ENCODE assay signal across 8 mouse cellular contexts in the genomic region with DNA sequence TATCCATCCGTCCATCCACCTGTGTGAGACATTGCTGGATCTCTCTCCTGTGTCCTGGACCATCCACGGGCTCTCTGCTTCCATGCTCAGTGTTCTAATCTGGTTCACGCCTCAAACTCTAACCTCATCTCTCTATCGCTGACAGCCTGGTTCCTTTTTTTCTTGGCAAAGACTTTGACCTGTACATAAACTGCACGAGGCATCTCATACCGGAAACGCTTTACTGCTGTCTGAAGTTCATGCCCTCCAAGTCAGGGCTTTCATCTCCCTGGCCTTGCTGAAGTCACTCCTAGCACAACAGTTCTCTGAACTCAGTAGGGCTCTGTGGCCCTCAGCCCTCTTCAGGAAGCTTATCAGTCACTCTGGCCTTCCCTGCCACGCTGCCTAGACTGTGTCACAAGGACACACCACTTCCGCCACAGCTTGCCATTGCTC. TPM values are rescaled to one million over a fixed set of nuclear protein-coding genes. Genes with fewer than 3 reads are reported as not detected.
DNase-seq lines count a peak whose midpoint lies in the region; ATAC-seq and TF ChIP-seq lines count a peak whose summit lies in the region.

No protein-coding gene starts in this region.

- H3K36me3 ChIP-seq in E14TG2a.4 (ENCODE audit: insufficient read depth, low read length): peaks cover 7% of the 10 kb centered on the region; the same call in 1 of the 2 replicates
- H3K36me3 ChIP-seq in kidney, embryonic 14.5 days (ENCODE audit: control insufficient read depth, insufficient read depth, low read length): no peaks in the 10 kb centered on the region
- no peaks in the 10 kb centered on the region for H3K36me3 ChIP-seq in hindbrain, embryonic 13.5 days

- no peak overlapping the region for H3K4me2 ChIP-seq in kidney, embryonic 14.5 days (replicated peaks; ENCODE audit: low read depth, low read length)
- H3K4me2 ChIP-seq in hindbrain, embryonic 13.5 days: no peak overlapping the region

- peaks cover 73% of the 10 kb centered on the region for H3K4me1 ChIP-seq in E14TG2a.4 (replicated peaks; ENCODE audit: low read depth, low read length)
- H3K4me1 ChIP-seq in kidney, embryonic 14.5 days (ENCODE audit: control insufficient read depth, insufficient read depth, low read length): peaks cover 5% of the 10 kb centered on the region; the same call in 1 of the 2 replicates
- H3K4me1 ChIP-seq in hindbrain, embryonic 13.5 days (replicated peaks): 0 out of 2 replicates have a peak, but pooled peaks cover 3% of the 10 kb centered on the region

- no peak overlapping the region for H3K27ac ChIP-seq in kidney, embryonic 14.5 days (ENCODE audit: low read depth, low read length)
- H3K27ac ChIP-seq in hindbrain, embryonic 13.5 days: no peak overlapping the region

- 40% methylated on average over 9 of the region's 9 CpGs for WGBS in kidney, embryonic 14.5 days
- WGBS in hindbrain, embryonic 13.5 days: 66% methylated on average over 9 of the region's 9 CpGs

- H3K27me3 ChIP-seq in E14TG2a.4 (ENCODE audit: insufficient read depth, low read length): peaks cover 10% of the 10 kb centered on the region
- no peaks in the 10 kb centered on the region for H3K27me3 ChIP-seq in kidney, embryonic 14.5 days (ENCODE audit: control insufficient read depth, insufficient read depth, low read length)
- H3K27me3 ChIP-seq in hindbrain, embryonic 13.5 days: no peaks in the 10 kb centered on the region

- ATAC-seq in kidney, embryonic 14.5 days (ENCODE audit: low FRiP score, low TSS enrichment): peak; percentile 50; the same call in 1 of the 2 replicates
- peak; percentile 86 for ATAC-seq in megakaryocyte-erythroid progenitor cell, adult 5-6 weeks (replicated peaks; ENCODE audit: low FRiP score, low TSS enrichment, poor library complexity, severe bottlenecking)
- no peak for ATAC-seq in hindbrain, embryonic 13.5 days (ENCODE audit: low FRiP score)

- no peak for TF ChIP-seq CTCF in E14TG2a.4 (conservative IDR thresholded peaks at IDR 0.05; ENCODE audit: low read length)

- H3K9ac ChIP-seq in kidney, embryonic 14.5 days (ENCODE audit: low read depth, low read length): no peak overlapping the region
- H3K9ac ChIP-seq in hindbrain, embryonic 13.5 days: no peak overlapping the region

- H3K9me3 ChIP-seq in E14TG2a.4 (ENCODE audit: low read length): no peaks in the 10 kb centered on the region
- no peaks in the 10 kb centered on the region for H3K9me3 ChIP-seq in kidney, embryonic 14.5 days (ENCODE audit: control insufficient read depth, low read length)
- no peaks in the 10 kb centered on the region for H3K9me3 ChIP-seq in hindbrain, embryonic 13.5 days

- H3K4me3 ChIP-seq in E14TG2a.4 (replicated peaks; ENCODE audit: low read length): 0 out of 2 replicates have a peak overlapping the region, but pooled peaks have one; percentile 7
- H3K4me3 ChIP-seq in kidney, embryonic 14.5 days (ENCODE audit: low read length): no peak overlapping the region
- no peak overlapping the region for H3K4me3 ChIP-seq in hindbrain, embryonic 13.5 days

- DNase-seq in adrenal gland, adult 8-10 months: peak; percentile 76
- no peak for DNase-seq in testis, postnatal 10 days (ENCODE audit: low spot score)
- DNase-seq in frontal cortex, postnatal 36 days (ENCODE audit: low spot score in 2 of 2): no peak
- DNase-seq in frontal cortex, postnatal 25 days (ENCODE audit: low spot score in 2 of 2): no peak

RNA-seq across cellular contexts. Expression of a gene that starts 15.1 kb away (rescaled TPM):
- total RNA-seq in adrenal gland, adult 8-10 months (2022): 10 to 100 TPM; 18.8 to 47.8 (median 33.3) TPM
- polyA plus RNA-seq in kidney, embryonic 14.5 days (2014; fragmentation: Nextera tagmentation; extraction: Ambion mirVana): 16.8 and 34.5 TPM in 2 replicates
- total RNA-seq in megakaryocyte-erythroid progenitor cell, adult 5-6 weeks (2014; fragmentation: Nextera tagmentation): 57.8 and 81.5 TPM in 2 replicates
- total RNA-seq in megakaryocyte-erythroid progenitor cell, adult 5-6 weeks (2017): 24.6 TPM in 2 replicates
- polyA plus RNA-seq in hindbrain, embryonic 13.5 days (2015; fragmentation: Nextera tagmentation; extraction: Ambion mirVana): 46.6 and 47.6 TPM in 2 replicates

RNA-seq across cellular contexts. Expression of a gene that starts 52.0 kb away (rescaled TPM):
- 100 to 1,000 TPM; 126 to 142 (median 139) TPM for total RNA-seq in adrenal gland, adult 8-10 months (2022)
- polyA plus RNA-seq in kidney, embryonic 14.5 days (2014; fragmentation: Nextera tagmentation; extraction: Ambion mirVana): 19.7 and 33.1 TPM in 2 replicates
- total RNA-seq in megakaryocyte-erythroid progenitor cell, adult 5-6 weeks (2014; fragmentation: Nextera tagmentation): 65.0 and 74.2 TPM in 2 replicates
- 86.4 and 108 TPM in 2 replicates for total RNA-seq in megakaryocyte-erythroid progenitor cell, adult 5-6 weeks (2017)
- 35.2 and 36.3 TPM in 2 replicates for polyA plus RNA-seq in hindbrain, embryonic 13.5 days (2015; fragmentation: Nextera tagmentation; extraction: Ambion mirVana)
